Mouse (Mus musculus) ES-E14 (cell line): ENCODE results near the gene Cd5. TPM values are rescaled to one million over a fixed set of nuclear protein-coding genes. Genes with fewer than 3 reads are reported as not detected.

Experiments
- DNase-seq: peaks from one replicate; pipeline ENCODE4 v3.0.0-alpha.2; 2013; ENCODE audit warnings: low read depth, low spot score
- H3K27ac ChIP-seq: 2 replicates; pipeline ENCODE4 v1.5.1; 2012; ENCODE audit warnings: low read depth, mild to moderate bottlenecking, low read length, moderate library complexity, mixed read lengths; ENCODE audit not compliant: poor library complexity, insufficient read depth, severe bottlenecking
- H3K36me3 ChIP-seq: 2 replicates; pipeline ENCODE4 v1.6.1; 2012; ENCODE audit warnings: mild to moderate bottlenecking, low read length, moderate library complexity, mixed read lengths; ENCODE audit not compliant: control insufficient read depth, poor library complexity, insufficient read depth, severe bottlenecking
- H3K4me1 ChIP-seq, 2 experiments: fragments of 150-350 bp in 1 of 2; sonication (generic) in 1 of 2; 2 replicates each; pipeline ENCODE4 v1.6.1; 2012; ENCODE audit warnings: low read length in 2 of 2, mild to moderate bottlenecking in 1 of 2, mixed read lengths in 1 of 2; ENCODE audit not compliant: control insufficient read depth in 2 of 2, insufficient read depth in 2 of 2, poor library complexity in 1 of 2
- H3K4me3 ChIP-seq, 2 experiments: fragments of 150-350 bp in 1 of 2; sonication (generic) in 1 of 2; 2 replicates each; pipeline ENCODE4 v1.5.1; 2012; ENCODE audit warnings: low read length in 2 of 2, low read depth in 1 of 2, mild to moderate bottlenecking in 1 of 2, mixed read lengths in 1 of 2; ENCODE audit not compliant: insufficient read depth in 1 of 2, poor library complexity in 1 of 2, severe bottlenecking in 1 of 2
- H3K9ac ChIP-seq: 2 replicates; pipeline ENCODE4 v1.6.1; 2012; ENCODE audit warnings: low read depth, mild to moderate bottlenecking, low read length, mixed read lengths; ENCODE audit not compliant: poor library complexity, insufficient read depth, severe bottlenecking
- H3K9me3 ChIP-seq: fragments of 150-350 bp; sonication (generic); 2 replicates; pipeline ENCODE4 v1.6.1; 2012; ENCODE audit warnings: low read depth, mild to moderate bottlenecking, low read length; ENCODE audit not compliant: control insufficient read depth, insufficient read depth
- CHD2 ChIP-seq: IDR thresholded peaks from 2 replicates; pipeline ENCODE4 v1.6.1; 2014; ENCODE audit warnings: mild to moderate bottlenecking, low read depth, low read length, inconsistent platforms
- HCFC1 ChIP-seq: IDR thresholded peaks from 2 replicates; pipeline ENCODE4 v1.6.1; 2012; ENCODE audit warnings: low read length, inconsistent platforms, borderline replicate concordance; ENCODE audit not compliant: insufficient read depth
- MAFK ChIP-seq: IDR thresholded peaks from 2 replicates; pipeline ENCODE4 v1.6.1; 2014; ENCODE audit warnings: mild to moderate bottlenecking, low read depth, low read length, inconsistent platforms; ENCODE audit not compliant: insufficient read depth
- ZC3H11A ChIP-seq: IDR thresholded peaks from 2 replicates; pipeline ENCODE4 v1.6.1; 2012; ENCODE audit warnings: low read depth, mild to moderate bottlenecking, inconsistent platforms, low read length, borderline replicate concordance
- ZNF384 ChIP-seq: IDR thresholded peaks from 2 replicates; pipeline ENCODE4 v1.6.1; 2012; ENCODE audit warnings: low read depth, low read length, inconsistent platforms
- in situ Hi-C, 2 experiments: fragments of 600-800 bp; cut with MboI; formaldehyde crosslinking; loops; one replicate each; pipeline ENCODE4 v1.15.1; 2025; ENCODE audit warnings: low sequenced_read_pairs in 2 of 2, inconsistent platforms in 1 of 2; ENCODE audit not compliant: unreplicated experiment in 2 of 2
- total RNA-seq: library from RNA; depleted of rRNA; stranded (reverse); fragments of 300-350 nt; gene quantifications from 2 replicates; pipeline ENCODE4 v1.2.3, GENCODE M21; 2012

The Cd5 gene
- total RNA-seq, 1 experiment = not detected

DNA sequence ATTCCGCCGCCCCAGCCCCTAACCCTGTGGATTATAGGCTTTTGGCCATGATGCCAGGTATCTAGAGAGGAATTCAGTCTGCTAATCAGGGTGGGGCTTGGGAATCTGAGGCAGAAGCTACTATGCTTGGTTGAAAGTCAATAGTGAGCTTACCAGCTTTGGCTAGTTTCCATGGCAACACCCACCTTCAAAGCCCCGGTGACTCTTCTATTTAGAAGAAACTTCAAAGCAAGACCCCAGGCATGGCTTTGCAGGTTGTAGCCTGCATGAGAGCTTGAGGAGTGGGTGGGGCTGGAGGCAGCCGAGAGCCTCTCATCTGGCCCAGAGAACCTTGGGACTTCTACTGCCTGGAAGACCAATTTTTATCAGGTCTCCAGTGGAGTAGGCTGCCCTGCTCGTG, 15.2 kb downstream of the Cd5 start:
- no peak for TF ChIP-seq ZC3H11A
- TF ChIP-seq CHD2 = no peak
- no peak for TF ChIP-seq MAFK
- TF ChIP-seq HCFC1 = no peak
- TF ChIP-seq ZNF384 = no peak
- H3K9me3 ChIP-seq = no peaks in the 10 kb centered on the region
- no peaks in the 10 kb centered on the region for H3K36me3 ChIP-seq
- DNase-seq = peak; percentile 78
- no peak overlapping the region for H3K4me3 ChIP-seq
- in situ Hi-C loops = loop anchor here in 1 of 2 experiments (25.0 kb wide), 1 partner anchor 239 kb away; the partner anchor contains the start of gene Ms4a10
- H3K9ac ChIP-seq = no peak overlapping the region
- no peak overlapping the region for H3K27ac ChIP-seq
- H3K4me1 ChIP-seq = peaks cover 0 to 18% of the 10 kb centered on the region in 2 experiments; a peak in 3 of 4 replicates

DNA sequence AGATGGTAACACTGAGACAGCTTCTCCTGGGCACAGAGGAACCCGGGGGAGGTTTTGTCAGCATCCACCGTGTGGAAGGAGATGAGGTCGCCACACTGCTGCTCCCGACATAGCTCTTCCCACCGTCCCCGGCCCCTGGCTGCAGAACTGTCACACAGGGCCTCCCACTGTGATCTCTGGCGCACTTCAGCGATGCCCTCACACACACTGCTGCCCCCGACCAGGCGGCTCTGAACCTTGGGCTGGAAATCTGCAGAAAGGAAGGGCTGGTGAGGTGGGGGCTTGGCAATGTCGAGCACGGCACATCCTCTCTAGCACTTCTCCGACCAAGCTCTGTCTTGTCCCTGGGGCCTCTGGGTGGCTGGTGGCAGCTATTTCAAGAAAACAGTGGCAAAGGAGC, 15.7 kb downstream of the Cd5 start:
- Histone ChIP-seq H3K4me1 (peaks cover 0 to 18% of the 10 kb centered on the region in 2 experiments; a peak in 3 of 4 replicates), H3K27ac (no peak overlapping the region), H3K9ac (no peak overlapping the region), H3K4me3 (no peak overlapping the region), H3K36me3 (no peaks in the 10 kb centered on the region), H3K9me3 (no peaks in the 10 kb centered on the region)
- DNase-seq = no peak
- no peak for TF ChIP-seq HCFC1
- TF ChIP-seq ZC3H11A = no peak
- TF ChIP-seq CHD2 = no peak
- no peak for TF ChIP-seq MAFK
- no peak for TF ChIP-seq ZNF384
- in situ Hi-C loops = loop anchor here in 1 of 2 experiments (25.0 kb wide), 1 partner anchor 239 kb away; the partner anchor contains the start of gene Ms4a10

DNA sequence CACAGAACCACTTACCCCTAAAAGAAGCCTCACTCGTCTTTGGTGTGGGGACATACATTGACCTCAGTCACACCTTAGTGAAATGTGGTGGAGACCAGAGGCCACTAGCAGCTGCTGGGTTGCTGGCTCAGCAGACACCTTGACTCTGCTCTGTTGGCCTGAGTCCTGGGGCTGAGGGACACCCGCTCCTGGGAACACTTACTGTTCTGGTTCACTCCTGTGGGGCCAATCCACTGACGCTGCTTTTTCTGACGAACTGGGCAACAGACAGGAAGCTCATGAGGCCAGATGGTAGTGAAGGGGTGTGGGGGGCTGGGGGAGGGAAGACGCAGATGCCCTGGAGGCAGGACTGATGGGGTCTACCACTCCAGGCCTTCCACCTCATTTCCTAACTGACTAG, 17.7 kb downstream of the Cd5 start:
- Histone ChIP-seq H3K4me3 (no peak overlapping the region), H3K9me3 (no peaks in the 10 kb centered on the region), H3K9ac (no peak overlapping the region), H3K4me1 (peaks cover 0 to 18% of the 10 kb centered on the region in 2 experiments; a peak in 3 of 4 replicates), H3K36me3 (no peaks in the 10 kb centered on the region), H3K27ac (no peak overlapping the region)
- no peak for TF ChIP-seq MAFK
- DNase-seq = no peak
- in situ Hi-C loops = loop anchor here in 1 of 2 experiments (25.0 kb wide), 1 partner anchor 241 kb away; the partner anchor contains the start of gene Ms4a10

DNA sequence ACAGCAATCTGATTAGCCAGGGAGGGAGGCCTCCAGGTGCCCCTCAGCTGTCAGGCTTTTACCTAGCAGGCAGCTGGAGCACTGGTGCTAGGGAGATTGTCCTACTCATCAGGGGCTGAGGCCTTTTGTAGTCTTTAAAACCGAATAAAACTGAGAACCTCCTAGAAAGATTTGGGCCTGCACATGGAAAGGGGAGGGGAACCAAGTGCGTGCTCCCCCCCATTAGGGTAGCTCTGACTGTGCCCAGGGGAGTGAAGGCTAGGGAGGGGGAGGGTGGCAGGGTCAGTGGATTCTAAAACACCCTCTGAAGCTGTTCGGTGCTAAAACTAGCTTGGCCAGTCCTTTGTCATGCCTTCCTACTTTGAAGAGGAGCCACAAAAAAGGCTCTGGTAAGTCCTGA, 18.3 kb downstream of the Cd5 start:
- in situ Hi-C loops = loop anchor here in 1 of 2 experiments (25.0 kb wide), 1 partner anchor 242 kb away; the partner anchor contains the start of gene Ms4a10
- no peak overlapping the region for H3K27ac ChIP-seq

More for the DNA sequence above, 18.3 kb downstream of the Cd5 start:
- Histone ChIP-seq H3K9me3 (no peaks in the 10 kb centered on the region), H3K4me3 (no peak overlapping the region), H3K36me3 (no peaks in the 10 kb centered on the region), H3K4me1 (peaks cover 0 to 18% of the 10 kb centered on the region in 2 experiments; a peak in 3 of 4 replicates), H3K9ac (no peak overlapping the region)
- no peak for DNase-seq
- TF ChIP-seq ZNF384 (no peak), ZC3H11A (no peak), CHD2 (no peak), MAFK (no peak), HCFC1 (no peak)
